ENCODE assay signal across 8 mouse cellular contexts in genomic region chr1:178319295-178320037, GRCm38 (mm10). TPM values are rescaled to one million over a fixed set of nuclear protein-coding genes. Genes with fewer than 3 reads are reported as not detected.
DNase-seq lines count a peak whose midpoint lies in the region; ATAC-seq and TF ChIP-seq lines count a peak whose summit lies in the region.

No protein-coding gene starts in this region.

- peak; percentile 57 for DNase-seq in cerebellum, adult 11-12 months
- no peak for DNase-seq in cerebellum, adult 11 months
- DNase-seq in right cerebral cortex, postnatal 10 days (ENCODE audit: low spot score in 2 of 2), result peak; percentile 47 to 60
- no peak for DNase-seq in right cerebral cortex, postnatal 14 days
- peak; percentile 31 for DNase-seq in lung, postnatal 25 days (ENCODE audit: low spot score)
- DNase-seq in stomach, postnatal 0 days (ENCODE audit: low spot score), result no peak

- H3K4me3 ChIP-seq in intestine, postnatal 0 days (ENCODE audit: low read depth, low read length), result peak overlapping the region; percentile 65
- peak overlapping the region; percentile 60 for H3K4me3 ChIP-seq in stomach, postnatal 0 days (ENCODE audit: low read depth, low read length)

- 1% methylated on average over 12 of the region's 12 CpGs for WGBS in intestine, postnatal 0 days
- WGBS in stomach, postnatal 0 days, result 0% methylated on average over 12 of the region's 12 CpGs

- H3K36me3 ChIP-seq in intestine, postnatal 0 days (ENCODE audit: control insufficient read depth, insufficient read depth), result peaks cover 29% of the 10 kb centered on the region
- peaks cover 18% of the 10 kb centered on the region for H3K36me3 ChIP-seq in stomach, postnatal 0 days (ENCODE audit: control insufficient read depth, insufficient read depth, low read length)

- peak; percentile 34; the same call in 1 of the 2 replicates for ATAC-seq in erythroblast, adult 5-6 weeks (replicated peaks; ENCODE audit: low FRiP score, poor library complexity, severe bottlenecking)
- ATAC-seq in intestine, postnatal 0 days, result no peak
- ATAC-seq in stomach, postnatal 0 days (ENCODE audit: low FRiP score, low TSS enrichment), result peak; percentile 30; the same call in 1 of the 2 replicates

- 0 out of 2 replicates have a peak, but pooled peaks cover 2% of the 10 kb centered on the region for H3K4me1 ChIP-seq in intestine, postnatal 0 days (replicated peaks; ENCODE audit: control insufficient read depth, insufficient read depth, low read length)
- no peaks in the 10 kb centered on the region; the same call in 1 of the 2 replicates for H3K4me1 ChIP-seq in stomach, postnatal 0 days (replicated peaks; ENCODE audit: control insufficient read depth, insufficient read depth)

- H3K9me3 ChIP-seq in intestine, postnatal 0 days (ENCODE audit: control insufficient read depth), result no peaks in the 10 kb centered on the region
- no peaks in the 10 kb centered on the region for H3K9me3 ChIP-seq in stomach, postnatal 0 days (ENCODE audit: control insufficient read depth, low read length)

- no peaks in the 10 kb centered on the region for H3K27me3 ChIP-seq in intestine, postnatal 0 days (replicated peaks; ENCODE audit: control insufficient read depth, insufficient read depth, low read length)
- no peaks in the 10 kb centered on the region for H3K27me3 ChIP-seq in stomach, postnatal 0 days (ENCODE audit: control insufficient read depth, insufficient read depth, low read length)

- peak overlapping the region; percentile 69 for H3K4me2 ChIP-seq in intestine, postnatal 0 days (replicated peaks; ENCODE audit: low read depth)
- peak overlapping the region; percentile 70 for H3K4me2 ChIP-seq in stomach, postnatal 0 days (replicated peaks; ENCODE audit: low read depth)

- no peak for TF ChIP-seq EP300 in stomach, postnatal 0 days (optimal IDR thresholded peaks at IDR 0.05)

- TF ChIP-seq CTCF in intestine, postnatal 0 days (IDR thresholded peaks at IDR 0.05; ENCODE audit: low read depth), result no peak
- no peak for TF ChIP-seq CTCF in stomach, postnatal 0 days (IDR thresholded peaks at IDR 0.05; ENCODE audit: low read depth)

- H3K9ac ChIP-seq in intestine, postnatal 0 days (ENCODE audit: low read depth, low read length), result peak overlapping the region; percentile 90
- H3K9ac ChIP-seq in stomach, postnatal 0 days (ENCODE audit: low read length), result peak overlapping the region; percentile 87

- H3K27ac ChIP-seq in intestine, postnatal 0 days (ENCODE audit: low read depth, low read length), result peak overlapping the region; percentile 100
- H3K27ac ChIP-seq in stomach, postnatal 0 days (replicated peaks), result peak overlapping the region; percentile 99

RNA-seq across cellular contexts. Expression of gene Cox20, which starts 0.5 kb away (rescaled TPM):
- 53.6 and 94.9 TPM in 2 replicates for total RNA-seq in erythroblast, adult 5-6 weeks (2015; ENCODE audit: low replicate concordance)
- 54.2 and 68.2 TPM in 2 replicates for total RNA-seq in erythroblast, adult 5-6 weeks (2017; ENCODE audit: low replicate concordance)
- polyA plus RNA-seq in intestine, postnatal 0 days (2015; fragmentation: Nextera tagmentation; extraction: Ambion mirVana), result 146 and 148 TPM in 2 replicates
- 140 and 146 TPM in 2 replicates for polyA plus RNA-seq in stomach, postnatal 0 days (2015; fragmentation: Nextera tagmentation; extraction: Ambion mirVana)

RNA-seq across cellular contexts. Expression of gene Hnrnpu, which starts 18.1 kb away (rescaled TPM):
- total RNA-seq in erythroblast, adult 5-6 weeks (2015; ENCODE audit: low replicate concordance), result 125 and 168 TPM in 2 replicates
- 167 and 210 TPM in 2 replicates for total RNA-seq in erythroblast, adult 5-6 weeks (2017; ENCODE audit: low replicate concordance)
- 131 TPM in 2 replicates for polyA plus RNA-seq in intestine, postnatal 0 days (2015; fragmentation: Nextera tagmentation; extraction: Ambion mirVana)
- 129 and 147 TPM in 2 replicates for polyA plus RNA-seq in stomach, postnatal 0 days (2015; fragmentation: Nextera tagmentation; extraction: Ambion mirVana)

Comparison
In these comparisons a context has a peak if more than half of its experiments do, and no peak if none do; other contexts are left out.
1. DNase-seq: peak in cerebellum, adult 11-12 months (single experiment), right cerebral cortex, postnatal 10 days (2 of 2) and lung, postnatal 25 days (single experiment); none in cerebellum, adult 11 months (single experiment), right cerebral cortex, postnatal 14 days (single experiment) and stomach, postnatal 0 days (single experiment).